Mouse (Mus musculus) gonadal fat pad, adult 2 months (tissue): Measurements from ENCODE around the gene Prkaa2. TPM values are rescaled to one million over a fixed set of nuclear protein-coding genes. Genes with fewer than 3 reads are reported as not detected.

ENCODE experiments used
- DNase-seq: peaks from one replicate; pipeline ENCODE4 v3.0.0-alpha.2; 2012; ENCODE audit warnings: low read depth
- polyA plus RNA-seq: library from polyadenylated mRNA; depleted of rRNA; stranded (reverse); fragments of >200 nt; gene quantifications from 2 replicates; pipeline ENCODE4 v1.2.3, GENCODE M21; 2012; rRNA removed

Gene Prkaa2
- polyA plus RNA-seq, result 1.9 and 2.2 TPM in 2 replicates

DNA sequence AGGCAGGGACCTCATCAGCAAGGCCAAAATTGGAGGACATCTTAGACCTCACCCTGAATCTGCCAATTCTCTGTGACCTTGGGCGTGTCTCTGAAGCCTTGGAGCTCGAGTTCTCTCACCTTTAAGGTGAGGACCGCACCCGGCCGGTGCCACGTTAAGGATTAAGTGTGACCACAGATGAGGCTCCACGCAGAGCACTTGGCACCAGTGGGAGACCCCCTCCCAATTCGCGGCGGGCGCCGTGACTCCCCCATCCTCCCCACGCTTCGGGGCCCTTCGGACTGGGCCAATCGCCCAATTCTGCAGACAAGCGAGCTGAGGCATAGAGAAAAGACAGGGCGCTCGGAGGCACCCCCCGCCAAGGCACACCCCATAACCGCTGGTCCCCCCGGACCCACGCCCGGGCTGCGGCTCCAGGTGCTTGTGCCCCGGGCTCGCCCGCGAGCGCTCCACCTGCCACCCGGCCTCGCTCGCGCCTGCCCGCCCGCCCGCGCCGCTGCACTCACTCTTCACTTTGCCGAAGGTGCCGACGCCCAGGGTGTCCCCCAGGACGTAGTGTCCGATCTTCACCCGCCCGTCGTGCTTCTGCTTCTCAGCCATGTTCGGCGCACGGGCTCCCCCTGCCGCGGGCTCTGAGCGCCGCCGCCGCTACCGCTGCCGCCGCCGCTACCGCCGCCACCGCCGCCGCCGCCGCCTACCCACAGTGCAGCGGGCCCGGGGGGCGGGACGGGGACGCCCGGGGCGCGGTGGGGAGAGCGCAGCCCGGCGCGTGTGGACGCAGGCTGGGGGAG lies at the start of gene Prkaa2:
Gene Prkaa2, minus strand, starts transcription at position 692 of the 791 bp plus-strand sequence.
- DNase-seq, result no peak

DNA sequence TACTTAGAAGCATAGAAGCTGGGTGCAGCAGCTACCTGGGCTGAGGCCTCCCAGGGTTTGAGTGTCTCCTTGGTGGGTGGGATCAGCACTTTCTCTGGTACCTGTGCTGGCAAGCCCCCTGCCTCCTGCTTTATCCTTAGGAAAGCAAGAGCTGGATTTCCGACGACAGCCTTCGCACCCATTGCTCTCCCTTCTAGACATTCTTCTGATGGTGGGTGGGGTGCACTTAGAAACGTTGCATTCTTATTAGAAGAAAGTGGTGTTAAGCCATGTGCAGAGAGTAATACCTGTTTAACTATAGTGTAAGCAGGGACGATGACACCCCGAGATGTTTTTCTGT lies 49.8 kb upstream of the Prkaa2 start:
- DNase-seq, result no peak

DNA sequence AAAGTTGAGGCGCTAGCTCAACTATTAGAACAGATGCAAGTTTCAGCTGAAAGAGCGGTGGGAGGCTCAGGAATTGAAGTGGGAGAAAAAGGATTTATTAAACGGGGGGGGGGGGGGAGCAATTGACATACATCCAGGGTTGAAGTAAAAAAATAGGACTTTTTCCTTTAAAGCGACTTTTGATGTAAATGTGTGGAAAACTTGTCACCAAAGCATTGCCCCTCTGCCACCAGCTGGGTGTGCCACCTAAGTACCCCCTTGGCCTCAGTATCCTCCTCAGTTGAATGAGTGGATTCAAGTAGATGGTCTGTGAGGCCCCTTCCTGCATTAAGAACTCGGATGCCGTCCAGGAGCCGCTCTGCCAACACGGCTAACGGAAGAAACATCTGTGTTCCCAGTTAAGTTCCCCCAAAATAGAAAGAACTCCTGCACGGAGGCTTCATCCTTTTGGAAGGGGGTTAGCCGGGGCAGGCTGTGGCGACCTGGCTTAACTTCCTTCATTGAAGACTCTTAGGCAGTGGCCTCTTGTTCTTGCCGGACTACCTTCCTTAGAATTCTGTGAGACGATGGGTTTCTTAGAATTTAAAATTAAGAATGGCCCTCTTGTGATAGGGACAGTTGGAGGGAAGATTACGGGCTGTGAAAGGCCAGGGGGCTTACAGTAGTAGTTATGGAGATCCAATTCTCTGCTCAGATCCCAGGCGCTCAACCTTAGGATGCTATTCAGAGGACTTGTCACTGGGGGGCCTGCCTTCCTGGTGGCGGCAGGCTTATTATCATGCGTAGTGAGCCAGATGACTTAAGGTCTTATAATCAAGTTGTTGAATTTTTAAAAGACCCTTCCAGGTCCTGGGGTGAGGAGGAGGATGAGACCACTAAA lies 49.2 kb upstream of the Prkaa2 start:
- no peak for DNase-seq

DNA sequence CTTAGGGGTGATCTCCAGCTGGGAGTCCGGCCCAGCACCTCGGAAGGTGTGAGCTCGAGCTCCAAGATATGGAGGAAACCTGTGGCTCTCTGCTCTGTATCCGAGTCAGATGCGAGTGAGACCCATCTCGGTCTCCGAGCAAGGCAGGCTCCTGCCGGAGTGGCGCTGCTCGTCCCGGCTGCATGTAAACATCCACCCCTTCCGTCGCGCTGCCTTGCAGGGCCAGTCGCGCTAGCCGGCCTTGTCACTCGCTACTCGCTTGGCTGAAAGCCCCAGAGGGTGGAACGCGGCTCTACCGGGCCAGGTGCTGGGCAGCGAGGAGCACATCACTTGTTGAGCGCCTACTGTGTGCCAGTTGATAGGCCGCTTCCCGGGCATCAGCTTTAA lies 48.5 kb upstream of the Prkaa2 start:
- no peak for DNase-seq

- DNase-seq, result no peak
Observed at GRCm38 (mm10) chr4:105157276-105158168, 47.8 kb upstream of the Prkaa2 start, which contains the start of gene Plpp3. Gene Plpp3 (plus strand): TSS chr4:105157347.

DNA sequence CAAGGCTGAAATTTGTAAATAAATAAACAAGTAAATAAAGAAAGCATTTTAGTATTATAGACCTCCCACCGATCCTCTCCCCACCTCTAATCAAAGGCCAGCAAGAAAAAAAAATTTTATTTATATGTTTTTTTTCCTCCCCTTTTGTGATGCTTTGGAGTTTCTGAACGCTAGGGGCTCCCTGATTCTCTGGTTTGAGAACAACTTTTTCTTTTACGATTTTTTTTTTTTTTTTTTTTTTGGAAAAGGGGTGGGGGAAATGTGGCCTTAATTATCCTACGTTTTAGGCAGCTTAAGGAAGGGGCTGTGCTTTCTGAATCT lies 47.2 kb upstream of the Prkaa2 start:
- no peak for DNase-seq

DNA sequence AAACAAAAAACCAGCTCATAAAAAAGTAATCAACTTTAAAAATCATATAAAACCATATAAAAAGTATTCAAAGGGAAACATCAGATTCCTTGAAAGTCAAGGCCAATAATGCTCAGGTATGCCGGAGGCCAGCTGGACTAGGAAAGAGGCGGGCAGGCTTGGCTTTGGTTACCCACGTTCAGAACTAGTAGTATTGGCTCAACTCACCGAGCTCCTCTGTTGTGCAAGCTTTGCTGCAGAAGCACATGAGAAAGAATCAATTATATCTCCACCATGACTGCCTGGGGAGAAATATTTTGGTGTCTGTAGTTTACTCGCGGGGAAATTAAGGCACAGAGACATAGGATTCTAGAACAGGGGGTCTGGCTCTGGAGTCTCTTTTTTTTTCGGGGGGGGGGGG lies 46.6 kb upstream of the Prkaa2 start:
- no peak for DNase-seq

- DNase-seq, result no peak
Observed at GRCm38 (mm10) chr4:105153227-105153626, 43.5 kb upstream of the Prkaa2 start.

DNA sequence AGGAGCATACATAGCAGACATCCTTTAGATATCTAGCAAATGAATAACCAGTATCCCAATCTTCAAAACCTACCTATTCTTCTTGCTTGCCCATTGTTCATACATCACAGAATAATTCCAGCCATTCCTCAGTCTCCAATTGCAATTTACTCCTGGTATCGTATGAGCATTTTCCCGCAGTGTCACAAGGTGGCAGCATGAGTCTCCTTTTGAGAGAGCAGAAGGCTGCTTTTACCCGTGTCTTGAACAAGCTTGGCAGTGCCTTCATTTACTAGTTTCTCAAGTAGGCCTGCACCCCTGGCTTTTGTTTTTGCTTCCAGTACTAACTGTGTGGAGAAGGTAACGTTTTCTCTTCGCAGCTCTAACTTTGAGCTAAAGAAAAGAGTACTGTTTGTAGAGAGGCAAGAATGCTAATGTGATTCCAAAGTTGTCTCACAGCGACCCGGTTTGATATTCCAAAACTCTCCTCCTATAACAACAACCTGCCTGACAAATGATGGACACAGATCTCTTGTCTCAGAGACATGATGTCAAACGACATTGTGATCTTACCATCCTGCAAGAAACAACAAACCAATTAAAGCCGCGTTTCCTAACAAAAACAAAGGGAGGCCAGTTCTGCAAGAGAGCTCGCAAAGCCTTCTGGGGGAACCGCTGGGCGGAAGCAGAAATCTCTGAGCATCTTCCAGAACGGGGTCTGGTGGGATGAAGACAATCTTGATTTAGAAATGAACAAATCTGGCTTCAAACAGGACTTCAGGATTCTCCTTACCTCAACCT lies 42.4 kb upstream of the Prkaa2 start:
- no peak for DNase-seq

- no peak for DNase-seq
Observed at GRCm38 (mm10) chr4:105149492-105149891, 39.8 kb upstream of the Prkaa2 start.

DNA sequence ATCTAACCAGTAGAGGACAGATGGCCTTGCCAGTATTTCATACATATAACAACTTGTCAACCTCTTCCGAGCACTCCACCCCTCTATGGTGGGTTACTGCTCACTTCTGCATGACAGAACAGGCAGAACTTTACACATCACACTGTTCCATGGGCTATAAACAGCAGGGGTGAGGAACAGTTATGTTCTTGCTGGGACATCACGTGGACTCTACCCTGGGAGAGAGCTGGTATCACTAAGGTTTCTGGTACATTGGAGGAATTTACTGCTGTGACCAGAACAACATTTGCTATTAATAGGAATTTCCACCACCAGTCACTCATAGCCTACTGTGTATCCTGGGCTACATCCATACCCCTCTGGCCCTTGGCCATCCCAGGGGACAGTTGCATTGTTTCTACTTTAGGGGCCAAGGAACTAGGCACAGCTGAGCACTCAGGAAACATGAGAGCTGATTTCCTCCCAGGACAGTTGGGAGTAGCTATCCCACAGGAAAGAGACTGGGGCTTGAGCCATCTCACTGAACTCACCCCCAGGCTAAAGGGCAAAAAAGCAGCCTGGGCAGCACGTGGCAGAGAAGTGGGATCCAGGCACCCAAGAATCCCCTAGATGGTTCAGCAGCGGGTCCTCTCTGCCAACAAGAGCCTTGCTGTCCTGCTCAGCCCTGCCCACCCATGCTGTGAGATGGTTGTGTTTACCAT lies 23.8 kb upstream of the Prkaa2 start:
- DNase-seq, result no peak

- DNase-seq, result no peak
Observed at GRCm38 (mm10) chr4:105131756-105132314, 22.1 kb upstream of the Prkaa2 start.

DNA sequence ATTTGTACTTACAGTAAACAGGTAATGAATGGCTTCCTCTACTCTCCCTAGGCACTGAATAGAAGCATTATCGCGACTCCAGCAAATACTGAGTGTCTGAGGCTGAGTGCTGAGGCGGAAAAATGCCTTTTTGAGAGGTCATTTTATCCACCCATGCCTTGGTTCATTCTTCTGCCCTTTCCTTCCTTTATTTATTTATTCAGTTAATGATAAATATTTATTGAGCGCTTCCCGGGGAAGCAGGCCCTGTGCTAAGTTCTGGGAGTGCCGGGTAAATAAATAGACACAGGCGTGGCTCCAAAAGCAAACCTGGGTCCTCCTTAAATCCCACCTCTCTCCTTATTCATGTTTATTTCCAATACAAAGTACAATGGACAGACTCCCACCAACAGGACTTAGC lies 19.5 kb upstream of the Prkaa2 start:
- no peak for DNase-seq

DNA sequence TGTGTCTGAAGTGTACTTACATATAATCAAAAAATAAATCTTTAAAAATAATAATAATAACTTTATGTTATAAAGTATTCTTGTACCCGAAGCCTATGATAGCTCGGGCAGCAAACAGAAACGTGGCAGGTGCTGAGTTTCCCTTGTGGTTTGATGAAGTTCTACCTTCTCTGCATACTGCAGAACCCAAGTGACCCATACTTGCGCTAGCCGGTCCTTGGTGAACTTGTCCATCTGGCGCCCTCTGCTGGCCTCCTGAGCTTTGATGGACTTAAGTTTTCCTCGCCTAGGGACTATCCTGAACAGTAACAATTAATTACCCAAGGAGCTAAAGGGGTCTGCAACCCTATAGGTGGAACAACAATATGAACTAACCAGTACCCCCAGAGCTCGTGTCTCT lies 12.7 kb upstream of the Prkaa2 start:
- DNase-seq, result no peak

- DNase-seq, result no peak
Observed at GRCm38 (mm10) chr4:105121081-105121480, 11.4 kb upstream of the Prkaa2 start.

DNA sequence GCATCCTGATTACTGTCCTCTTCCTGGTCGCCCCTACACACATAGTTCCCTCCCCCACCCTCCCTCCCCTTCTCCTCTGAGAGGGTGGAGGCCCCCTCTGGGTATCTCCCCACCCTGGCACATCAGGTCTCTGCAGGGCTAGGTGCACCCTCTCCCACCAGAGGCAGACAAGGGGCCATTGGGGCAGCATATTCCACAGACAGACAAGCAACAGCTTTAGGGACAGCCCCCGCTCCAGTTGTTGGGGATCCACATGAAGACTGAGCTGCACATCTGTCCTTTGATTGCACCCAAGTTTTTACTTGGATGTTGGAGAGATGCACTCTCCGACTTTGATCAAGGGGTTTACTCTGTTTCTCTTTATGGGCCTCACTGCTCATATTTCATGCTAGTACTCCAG lies 3.8 kb upstream of the Prkaa2 start:
- no peak for DNase-seq

DNA sequence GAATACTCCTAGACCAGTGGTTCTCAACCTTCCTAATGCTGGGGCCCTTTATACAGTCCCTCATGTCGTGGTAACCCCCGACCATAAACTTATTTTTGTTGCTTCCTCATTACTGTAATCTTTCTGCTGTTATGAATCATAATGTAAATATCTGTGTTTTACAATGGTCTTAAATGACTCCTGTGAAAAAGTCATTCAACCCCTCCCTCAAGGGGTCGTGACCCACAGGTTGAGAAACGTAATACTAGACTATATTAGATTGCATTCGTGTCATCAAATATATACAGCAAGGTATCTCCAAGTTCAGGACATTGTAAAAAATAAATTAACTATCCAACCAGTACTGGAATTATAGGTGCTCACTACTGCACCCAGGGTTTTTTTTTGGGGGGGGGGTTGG lies 3.4 kb upstream of the Prkaa2 start:
- DNase-seq, result no peak

DNA sequence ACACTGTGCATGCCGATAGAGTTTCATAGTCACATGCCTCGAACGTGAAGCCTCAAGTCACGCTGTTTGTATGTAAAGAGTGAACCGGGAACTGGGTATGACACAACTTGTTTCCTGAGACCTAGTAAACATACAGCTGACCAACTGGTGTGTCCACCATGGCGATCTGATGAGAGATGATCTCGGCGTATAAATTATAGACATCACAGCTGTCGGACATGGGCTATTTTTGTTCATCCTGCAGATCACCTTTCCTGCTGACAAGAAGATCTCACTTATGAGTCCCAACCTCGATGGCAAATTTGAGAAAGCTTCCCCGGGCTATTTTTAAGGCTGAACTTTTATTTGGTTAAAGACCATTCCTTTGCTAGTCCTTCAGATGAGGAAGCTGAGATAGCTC lies 2.1 kb upstream of the Prkaa2 start:
- DNase-seq, result no peak

- no peak for DNase-seq
Observed at GRCm38 (mm10) chr4:105110684-105111035, 970 bp upstream of the Prkaa2 start.

DNA sequence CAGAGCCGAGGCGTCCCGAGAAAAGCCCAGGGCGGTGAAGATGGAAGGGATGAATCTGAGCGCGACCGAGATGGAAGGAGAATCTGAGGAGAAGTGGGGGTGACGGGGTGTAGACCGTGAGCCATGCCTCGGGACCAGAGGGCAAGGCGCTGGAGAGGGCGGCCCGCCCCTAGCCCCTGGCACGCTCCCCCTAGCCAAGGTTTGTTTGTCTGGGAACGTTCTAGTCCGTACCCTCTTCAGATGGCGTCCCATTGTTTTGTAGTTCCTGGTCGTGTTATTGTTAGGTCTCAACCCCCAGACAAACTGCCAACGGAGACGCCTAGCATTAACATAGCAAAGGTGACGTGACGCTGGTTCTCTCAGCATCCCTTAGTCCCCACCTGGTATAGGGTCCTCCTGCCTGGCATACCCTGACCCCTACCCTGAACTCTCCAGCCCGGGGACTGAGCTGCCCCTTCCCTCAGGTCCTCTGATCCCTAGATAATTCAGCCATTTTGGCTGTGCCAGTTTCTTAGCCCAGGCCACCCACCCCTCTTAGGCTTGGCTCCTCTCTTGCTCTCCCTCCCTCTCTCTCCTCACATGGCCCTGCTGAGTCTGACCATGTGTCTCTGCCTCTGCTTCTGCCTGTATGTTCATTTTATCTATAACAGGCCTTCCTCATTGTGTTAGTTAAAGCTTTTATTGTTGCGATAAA lies 447 bp upstream of the Prkaa2 start:
- no peak for DNase-seq
